Mouse (Mus musculus) heart, adult 9 months (tissue): ENCODE measurements around the gene Zfyve9.

ENCODE experiments used
- DNase-seq, 2 experiments: peaks; one replicate each; pipeline ENCODE4 v3.0.0; 2022; ENCODE audit warnings: low spot score in 2 of 2

Zfyve9 gene

GRCm38 (mm10) chr4:108780057-108780863 is at the start of gene Zfyve9:
Zfyve9 (minus strand) TSS chr4:108780798.
- peak; percentile 73 to 80 for DNase-seq

GRCm38 (mm10) chr4:108826643-108827042 is 46.0 kb upstream of the Zfyve9 start:
- DNase-seq, result no peak

DNA sequence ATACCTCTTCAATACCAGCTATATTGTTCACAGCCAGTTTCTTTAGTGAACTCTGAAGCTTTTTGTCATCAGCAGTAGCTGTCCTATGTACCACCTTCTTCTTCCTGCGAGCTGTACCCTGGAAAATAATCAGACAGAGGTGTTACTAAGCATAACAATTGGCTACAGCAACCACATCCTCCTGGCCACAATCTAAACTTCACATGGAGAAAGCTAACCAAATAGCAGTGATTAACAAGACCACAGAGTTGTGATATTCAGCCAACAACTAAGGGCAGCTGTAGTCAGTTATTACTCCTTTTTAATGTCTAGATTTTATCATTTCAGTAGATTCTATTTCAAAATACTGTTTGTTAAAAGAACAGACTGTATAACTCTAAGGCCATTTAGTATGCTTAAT is 45.5 kb upstream of the Zfyve9 start:
- DNase-seq, result no peak

DNA sequence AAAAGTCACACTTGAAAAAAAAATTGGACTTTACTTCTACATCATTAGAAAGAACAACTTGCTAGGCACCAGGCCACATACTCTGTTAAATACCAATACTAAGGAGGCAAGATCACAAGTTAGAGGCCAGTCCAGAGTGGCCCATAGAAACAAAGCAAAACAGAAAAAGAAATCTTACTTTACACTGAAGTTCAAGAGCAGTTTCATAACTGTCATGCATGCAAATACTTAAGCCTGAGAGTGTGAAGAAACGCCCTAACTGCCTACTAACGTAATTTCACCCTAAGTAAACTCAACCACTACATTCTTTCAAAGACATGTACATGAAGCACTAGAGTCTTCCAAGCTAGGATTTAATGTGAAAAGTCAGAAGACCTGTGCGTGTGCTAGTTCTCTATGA is 45.1 kb upstream of the Zfyve9 start:
- no peak for DNase-seq

- DNase-seq, result no peak
These were observed 31.0 kb upstream of the Zfyve9 start for GRCm38 (mm10) chr4:108811550-108811949.

DNA sequence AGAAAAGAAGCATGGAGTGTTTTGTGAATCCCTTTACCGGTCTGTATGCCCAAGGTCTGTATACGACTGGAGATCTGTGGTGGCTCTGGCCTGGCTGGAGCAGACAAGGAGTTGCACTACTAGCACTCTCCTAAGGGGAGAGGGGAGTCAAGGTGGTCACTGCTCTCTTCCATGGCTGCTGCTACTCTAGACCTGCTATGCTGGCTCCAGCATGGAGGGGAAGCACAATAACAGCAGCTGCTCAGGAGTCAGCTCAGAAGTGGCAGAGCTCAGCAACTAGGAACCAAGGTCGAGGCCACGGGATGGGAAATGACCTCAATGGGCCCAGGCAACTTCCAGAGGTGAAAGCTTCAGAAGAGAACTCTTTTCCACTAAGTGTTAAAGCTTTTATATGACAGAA is 30.5 kb upstream of the Zfyve9 start:
- DNase-seq, result no peak

DNA sequence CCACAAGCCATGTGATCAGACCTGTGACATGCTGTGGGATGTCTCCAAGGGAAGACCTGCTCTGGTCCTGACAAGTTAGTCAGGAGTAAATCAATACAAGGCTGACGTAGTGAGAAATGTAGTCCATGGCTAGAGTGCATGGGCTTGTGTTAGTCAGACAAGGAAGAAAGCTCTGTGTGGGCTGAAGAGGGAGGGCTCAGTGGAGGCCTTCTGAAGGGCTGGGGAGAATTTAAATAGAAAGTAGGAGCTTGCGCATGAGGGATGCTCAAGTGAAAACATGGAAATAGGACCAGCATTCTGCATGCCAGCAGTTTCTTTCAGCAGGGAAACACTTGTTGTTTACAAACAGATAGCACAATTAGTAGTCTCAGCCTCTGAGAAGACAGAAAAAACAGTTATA is 22.9 kb upstream of the Zfyve9 start:
- DNase-seq, result no peak

- peak; percentile 45 to 66 for DNase-seq
These were observed 17.7 kb upstream of the Zfyve9 start for GRCm38 (mm10) chr4:108798083-108798830.

DNA sequence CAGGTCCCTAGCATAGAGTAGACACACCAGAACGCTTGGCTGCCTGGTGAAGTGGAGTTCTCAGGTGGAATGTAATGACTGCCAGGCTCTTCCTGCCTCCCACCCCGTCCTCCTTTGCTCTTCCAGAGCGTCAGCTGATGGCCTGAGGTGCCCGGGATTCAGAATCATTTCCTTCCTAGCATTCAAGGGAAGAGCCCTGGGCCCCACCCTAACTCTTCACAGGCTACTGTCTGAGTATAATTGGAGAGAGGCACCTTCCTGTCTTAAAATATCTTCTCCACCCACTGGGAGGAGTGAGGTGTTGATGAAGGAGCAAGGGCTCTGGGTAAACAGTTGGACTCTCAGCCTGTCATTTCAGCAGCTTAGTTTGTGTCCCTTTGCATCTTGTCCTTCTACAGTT is 16.1 kb upstream of the Zfyve9 start:
- DNase-seq, result peak in 1 of 2 experiments; percentile 31

- peak; percentile 15 to 31 for DNase-seq
These were observed 13.3 kb upstream of the Zfyve9 start for GRCm38 (mm10) chr4:108793941-108794340.

DNA sequence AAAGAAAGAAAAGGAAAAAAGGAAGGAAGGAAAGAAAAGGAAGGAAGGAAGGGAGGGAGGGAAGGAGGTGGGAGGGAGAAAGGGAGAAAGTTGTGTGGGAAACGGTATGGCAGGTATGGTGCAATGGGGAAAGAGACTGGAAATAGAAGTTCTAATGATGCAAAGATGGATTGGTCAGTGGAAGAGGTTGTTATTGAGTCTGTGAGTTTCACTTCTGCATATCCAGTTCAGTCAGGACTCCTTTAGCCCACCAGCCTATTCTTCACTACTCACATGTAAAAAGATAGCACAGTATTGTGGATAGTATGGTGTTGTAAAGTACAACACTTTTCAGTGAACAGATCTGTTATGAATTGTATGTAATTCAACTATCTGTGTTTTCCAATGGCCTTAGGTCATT is 9.9 kb upstream of the Zfyve9 start:
- DNase-seq, result no peak

DNA sequence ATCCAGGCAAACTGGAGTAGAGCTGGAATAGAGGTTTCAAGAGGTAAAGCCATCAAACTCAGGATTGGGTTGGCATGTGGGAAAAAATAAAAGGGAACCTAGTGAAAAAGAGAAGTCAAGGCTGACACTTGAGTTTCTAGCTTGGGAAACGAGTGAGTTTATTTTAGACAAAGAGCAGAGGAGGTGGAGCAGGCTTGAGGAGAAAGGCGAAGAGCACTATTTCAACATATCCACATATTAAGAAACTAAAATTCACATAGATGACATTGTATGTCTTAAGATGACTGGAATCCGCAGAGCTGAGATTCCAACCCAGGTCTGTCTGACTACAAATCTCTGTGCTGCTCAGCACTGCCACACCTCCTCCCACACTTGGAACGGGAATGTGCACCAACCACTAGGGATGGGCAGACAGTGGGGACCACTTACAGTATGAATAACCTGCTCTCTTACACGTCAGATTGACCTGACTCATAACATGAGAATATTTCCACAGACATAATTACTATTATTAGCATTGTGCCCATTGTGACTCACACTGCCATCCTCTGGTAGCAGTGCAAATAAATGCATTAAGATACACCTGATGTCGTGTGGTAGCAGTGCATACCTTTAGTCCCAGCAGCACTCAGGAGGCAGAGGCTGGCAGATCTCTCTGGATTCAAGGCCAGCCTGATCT is 8.8 kb upstream of the Zfyve9 start:
- no peak for DNase-seq

GRCm38 (mm10) chr4:108782421-108783085 is 2.0 kb upstream of the Zfyve9 start:
- no peak for DNase-seq

GRCm38 (mm10) chr4:108781596-108781995 is 998 bp upstream of the Zfyve9 start:
- no peak for DNase-seq

DNA sequence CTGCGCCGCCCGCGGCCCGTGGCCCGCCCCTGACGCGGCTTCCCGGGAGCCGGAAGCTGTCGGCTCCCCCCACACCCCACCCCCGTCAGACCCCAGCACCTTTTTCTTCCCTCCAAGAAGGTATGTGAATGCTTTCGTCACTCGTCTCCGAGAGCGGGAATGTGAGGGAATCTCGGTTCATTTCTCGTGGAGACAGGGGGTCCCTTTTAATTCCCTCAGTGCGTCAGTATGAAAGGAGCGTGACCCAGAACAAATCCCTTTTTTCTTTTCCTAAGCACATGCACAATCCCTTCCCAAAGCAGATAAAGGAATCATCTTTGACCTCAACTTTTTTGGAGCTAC is 237 bp upstream of the Zfyve9 start:
- DNase-seq, result no peak

- no peak for DNase-seq
These were observed 888 bp downstream of the Zfyve9 start for GRCm38 (mm10) chr4:108779763-108780056.

GRCm38 (mm10) chr4:108768527-108768926 is 12.1 kb downstream of the Zfyve9 start:
- no peak for DNase-seq

DNA sequence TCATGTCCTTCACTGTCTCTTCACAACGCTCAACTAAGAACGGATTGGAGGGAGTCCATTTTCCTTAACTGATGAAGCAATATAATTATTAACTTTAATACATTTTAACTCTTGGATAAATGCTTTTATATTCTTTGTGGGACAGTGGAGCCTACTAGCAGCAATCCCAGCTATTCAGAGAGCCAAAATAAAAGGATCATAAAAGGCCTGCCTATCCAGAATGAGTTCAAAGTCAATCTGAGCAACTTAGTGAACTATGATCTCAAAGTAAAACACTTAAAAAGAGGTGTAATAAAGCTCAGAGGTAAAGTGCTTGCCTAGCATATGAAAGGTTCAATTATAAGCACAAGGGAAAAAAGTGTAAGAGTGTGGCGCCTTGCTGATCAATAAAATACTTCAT is 21.0 kb downstream of the Zfyve9 start:
- no peak for DNase-seq

DNA sequence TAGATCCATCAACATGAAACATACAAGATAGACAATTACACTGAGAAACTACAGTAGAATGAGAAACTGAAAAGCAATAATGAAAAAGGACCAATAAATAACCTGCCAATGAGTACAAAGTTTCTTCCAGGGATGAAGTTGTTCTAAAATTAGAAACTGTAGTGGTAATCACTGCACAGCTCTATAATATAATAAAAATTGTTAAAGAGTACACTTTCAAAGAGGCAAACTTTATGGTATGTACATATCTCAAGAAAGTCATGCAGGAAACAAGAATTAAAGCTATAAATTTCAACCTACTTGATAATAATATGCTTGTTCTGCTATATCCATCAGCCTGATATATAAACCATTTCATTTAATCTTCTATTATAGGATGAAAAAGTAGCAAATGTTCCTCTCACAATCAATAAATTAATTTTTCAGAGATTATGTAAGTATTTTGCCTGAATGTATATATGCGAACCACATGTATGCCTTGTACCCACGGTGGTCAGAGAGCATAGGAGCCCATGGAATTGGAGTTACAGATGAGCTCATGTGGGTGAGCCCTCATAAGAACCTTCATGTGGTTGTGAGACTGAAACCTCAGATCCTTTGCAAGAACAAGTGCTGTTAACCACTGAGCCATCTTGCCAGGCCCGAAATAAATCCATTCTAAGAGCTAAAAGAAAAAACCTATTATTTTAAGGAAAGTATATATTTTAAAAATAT is 34.3 kb downstream of the Zfyve9 start:
- DNase-seq, result no peak

DNA sequence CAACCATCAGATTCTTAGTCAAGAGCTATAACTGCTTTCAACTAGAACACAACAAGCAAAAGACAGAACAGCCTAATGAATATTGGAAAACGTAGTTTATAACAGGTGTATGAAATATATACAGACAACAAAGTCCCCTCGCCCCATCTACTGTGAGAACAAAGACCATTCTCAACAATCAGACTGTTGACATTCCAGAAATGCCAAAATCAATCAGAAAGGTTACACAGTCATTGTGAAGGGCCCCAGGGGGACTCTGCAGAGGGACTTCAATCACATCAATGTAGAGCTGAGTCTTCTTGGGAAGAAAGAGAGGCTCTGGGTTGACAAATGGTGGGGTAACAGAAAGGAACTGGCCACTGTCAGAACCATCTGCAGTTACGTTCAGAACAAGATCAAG is 49.0 kb downstream of the Zfyve9 start:
- DNase-seq, result no peak

- DNase-seq, result no peak
These were observed 50.1 kb downstream of the Zfyve9 start for GRCm38 (mm10) chr4:108730450-108730849.

DNA sequence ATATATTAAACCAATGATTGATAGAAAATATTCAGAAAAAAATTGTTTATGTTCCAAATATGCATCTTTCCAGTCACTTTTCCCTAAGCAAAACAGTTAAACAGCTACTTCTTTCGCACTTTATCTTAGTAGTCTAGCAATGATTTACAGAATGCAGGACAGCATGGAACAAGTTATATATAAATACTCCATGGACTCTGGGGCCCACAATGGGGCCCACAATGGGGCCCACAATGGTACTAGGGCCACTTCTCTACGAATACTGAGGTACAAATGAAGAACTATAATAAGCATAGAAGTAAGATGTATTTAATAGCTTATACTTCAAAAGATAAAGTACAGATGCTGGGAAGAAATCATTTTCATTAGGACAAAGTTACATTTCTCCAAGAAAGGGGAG is 56.5 kb downstream of the Zfyve9 start:
- no peak for DNase-seq
